Mouse (Mus musculus): ENCODE measurements around the gene Piwil1. TPM values are rescaled to one million over a fixed set of nuclear protein-coding genes. Genes with fewer than 3 reads are reported as not detected.

Gene Piwil1
- polyA plus RNA-seq, 1 experiment from 2014 or later = not detected

DNA sequence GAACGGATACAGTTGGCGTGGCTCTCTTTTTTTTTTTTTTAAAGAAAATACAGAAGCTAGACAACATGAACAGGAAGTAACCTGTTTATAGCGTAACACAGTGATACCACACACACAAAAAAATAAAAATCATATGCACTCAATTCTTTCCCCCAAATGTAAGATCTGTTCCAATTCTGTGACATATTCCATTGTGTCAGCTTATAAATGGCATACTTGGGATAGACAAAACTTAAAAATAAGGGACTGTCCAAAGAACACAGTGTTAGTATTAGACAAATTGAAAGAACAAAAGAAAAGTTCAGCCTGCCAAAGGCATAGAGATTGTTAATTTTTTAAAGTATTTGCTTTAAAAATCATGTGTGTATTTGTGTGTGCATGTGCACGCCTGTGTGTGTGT, 25.0 kb upstream of the Piwil1 start:
- no peak for ATAC-seq (ENCODE audit: insufficient number of reproducible peaks, insufficient read depth, low FRiP score, low read depth)
- Histone ChIP-seq H3K36me3 (ENCODE audit: control insufficient read depth, insufficient read depth, low read length) (no peaks in the 10 kb centered on the region), H3K27me3 (ENCODE audit: control insufficient read depth, insufficient read depth, low read length) (no peaks in the 10 kb centered on the region), H3K9ac (ENCODE audit: low read length) (no peak overlapping the region), H3K27ac (replicated peaks in 1 of 2; ENCODE audit: control insufficient read depth in 1 of 2, insufficient read depth in 1 of 2, low read depth in 2 of 2, low read length in 2 of 2) (no peak overlapping the region), H3K4me2 (ENCODE audit: low read length) (no peak overlapping the region), H3K9me3 (ENCODE audit: control insufficient read depth, low read length) (no peaks in the 10 kb centered on the region), H3K4me3 (ENCODE audit: control insufficient read depth in 1 of 2, insufficient read depth in 1 of 2, low read depth in 1 of 2, low read length in 2 of 2) (no peak overlapping the region), H3K4me1 (ENCODE audit: control insufficient read depth in 2 of 2, insufficient read depth in 2 of 2, low read length in 2 of 2) (no peaks in the 10 kb centered on the region)
- WGBS = 84% methylated on average over 4 of the region's 4 CpGs

DNA sequence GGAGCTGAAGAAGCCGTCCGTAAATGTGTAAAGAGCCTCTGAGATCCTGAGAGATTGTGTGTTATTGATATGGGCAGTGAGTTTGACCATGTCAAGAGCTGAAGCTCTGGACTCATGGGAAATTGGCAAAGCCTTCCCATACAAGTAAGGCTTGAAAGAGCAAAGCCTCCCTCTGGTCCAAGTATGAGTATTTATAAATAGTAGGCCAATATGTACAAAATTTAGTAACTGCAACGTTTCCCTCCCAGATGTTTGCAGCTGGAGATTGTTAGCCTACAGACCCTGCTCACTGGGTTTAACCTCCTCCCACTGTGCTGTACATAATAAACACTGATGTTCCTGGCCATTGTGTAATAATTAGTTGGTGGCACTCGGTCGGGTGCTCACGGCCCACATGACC, 24.5 kb upstream of the Piwil1 start:
- no peaks in the 10 kb centered on the region for H3K36me3 ChIP-seq (ENCODE audit: control insufficient read depth, insufficient read depth, low read length)
- no peak overlapping the region for H3K9ac ChIP-seq (ENCODE audit: low read length)
- H3K27ac ChIP-seq (replicated peaks in 1 of 2; ENCODE audit: control insufficient read depth in 1 of 2, insufficient read depth in 1 of 2, low read depth in 2 of 2, low read length in 2 of 2) = no peak overlapping the region
- no peak for ATAC-seq (ENCODE audit: insufficient number of reproducible peaks, insufficient read depth, low FRiP score, low read depth)
- H3K4me2 ChIP-seq (ENCODE audit: low read length) = no peak overlapping the region
- H3K27me3 ChIP-seq (ENCODE audit: control insufficient read depth, insufficient read depth, low read length) = no peaks in the 10 kb centered on the region
- H3K4me3 ChIP-seq (ENCODE audit: control insufficient read depth in 1 of 2, insufficient read depth in 1 of 2, low read depth in 1 of 2, low read length in 2 of 2) = no peak overlapping the region
- H3K9me3 ChIP-seq (ENCODE audit: control insufficient read depth, low read length) = no peaks in the 10 kb centered on the region
- no peaks in the 10 kb centered on the region for H3K4me1 ChIP-seq (ENCODE audit: control insufficient read depth in 2 of 2, insufficient read depth in 2 of 2, low read length in 2 of 2)
- WGBS = 80% methylated on average over 6 of the region's 6 CpGs

DNA sequence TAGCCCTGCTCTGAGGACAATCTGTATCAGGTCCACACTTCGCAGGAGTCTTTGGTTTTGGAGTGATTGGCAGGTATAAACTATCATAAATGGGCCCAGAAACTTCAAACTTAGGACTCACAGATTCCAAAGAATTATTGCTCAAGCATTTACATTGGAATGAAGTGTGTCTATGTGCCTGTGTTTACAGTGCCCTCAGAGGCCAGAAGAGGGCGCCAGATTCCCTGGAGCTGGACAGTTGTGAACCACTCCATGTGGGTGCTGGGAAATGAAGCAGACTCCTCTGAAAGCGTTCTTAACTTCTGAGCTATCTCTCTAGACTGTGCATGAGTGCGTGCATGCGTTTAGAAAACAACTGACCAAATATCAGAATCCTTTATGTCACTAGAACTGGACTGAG, 20.9 kb upstream of the Piwil1 start:
- Histone ChIP-seq H3K27ac (replicated peaks in 1 of 2; ENCODE audit: control insufficient read depth in 1 of 2, insufficient read depth in 1 of 2, low read depth in 2 of 2, low read length in 2 of 2) (no peak overlapping the region), H3K36me3 (ENCODE audit: control insufficient read depth, insufficient read depth, low read length) (no peaks in the 10 kb centered on the region), H3K27me3 (ENCODE audit: control insufficient read depth, insufficient read depth, low read length) (no peaks in the 10 kb centered on the region), H3K9me3 (ENCODE audit: control insufficient read depth, low read length) (peaks cover 7% of the 10 kb centered on the region), H3K4me2 (ENCODE audit: low read length) (no peak overlapping the region), H3K4me3 (ENCODE audit: control insufficient read depth in 1 of 2, insufficient read depth in 1 of 2, low read depth in 1 of 2, low read length in 2 of 2) (no peak overlapping the region), H3K4me1 (ENCODE audit: control insufficient read depth in 2 of 2, insufficient read depth in 2 of 2, low read length in 2 of 2) (no peaks in the 10 kb centered on the region), H3K9ac (ENCODE audit: low read length) (no peak overlapping the region)
- no peak for ATAC-seq (ENCODE audit: insufficient number of reproducible peaks, insufficient read depth, low FRiP score, low read depth)
- WGBS = 36% methylated on average over 5 of the region's 5 CpGs

DNA sequence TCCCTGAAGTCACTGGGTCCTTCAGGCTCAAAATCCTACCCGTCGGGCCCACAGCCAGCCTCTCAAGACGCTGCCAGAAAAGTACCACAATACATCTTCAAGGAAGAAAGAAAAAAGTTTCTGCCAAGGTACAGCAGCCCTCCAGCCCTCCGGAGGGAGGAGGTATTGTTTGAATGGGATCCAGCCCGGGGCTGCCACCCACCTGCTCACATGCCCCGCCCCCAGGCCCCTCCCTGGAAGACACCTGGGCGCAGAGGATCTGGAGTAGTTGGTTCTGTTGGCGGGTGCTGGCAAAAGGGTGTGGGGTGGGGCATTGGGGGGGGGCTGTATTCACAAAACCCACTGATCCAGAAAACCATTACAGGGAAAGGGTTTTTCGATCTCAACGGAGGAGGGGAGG, 18.1 kb upstream of the Piwil1 start:
- no peak overlapping the region for H3K4me2 ChIP-seq (ENCODE audit: low read length)

DNA sequence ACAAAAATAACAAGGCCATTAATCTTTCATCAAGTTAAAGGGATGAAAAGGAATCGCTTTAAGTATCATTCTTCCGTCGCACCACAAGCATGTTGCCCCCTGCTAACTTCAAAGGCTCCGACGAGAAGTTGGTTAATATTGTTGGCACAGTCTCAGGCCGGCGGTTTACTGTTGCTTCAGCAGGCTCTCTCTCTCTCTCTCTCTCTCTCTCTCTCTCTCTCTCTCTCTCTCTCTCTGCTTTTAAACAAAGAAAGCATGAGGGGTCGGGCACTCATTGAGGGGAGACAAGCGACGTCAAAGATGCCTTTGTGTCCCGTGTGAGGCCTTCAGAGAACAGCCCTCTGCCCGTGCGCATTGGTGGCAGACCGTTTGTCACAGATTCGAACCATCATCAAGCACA, 17.7 kb upstream of the Piwil1 start:
- no peaks in the 10 kb centered on the region for H3K36me3 ChIP-seq (ENCODE audit: control insufficient read depth, insufficient read depth, low read length)
- H3K9me3 ChIP-seq (ENCODE audit: control insufficient read depth, low read length) = peaks cover 18% of the 10 kb centered on the region
- 30% methylated on average over 15 of the region's 15 CpGs for WGBS
- no peak overlapping the region for H3K4me3 ChIP-seq (ENCODE audit: control insufficient read depth in 1 of 2, insufficient read depth in 1 of 2, low read depth in 1 of 2, low read length in 2 of 2)
- no peaks in the 10 kb centered on the region for H3K4me1 ChIP-seq (ENCODE audit: control insufficient read depth in 2 of 2, insufficient read depth in 2 of 2, low read length in 2 of 2)
- no peak for ATAC-seq (ENCODE audit: insufficient number of reproducible peaks, insufficient read depth, low FRiP score, low read depth)
- no peak overlapping the region for H3K27ac ChIP-seq (replicated peaks in 1 of 2; ENCODE audit: control insufficient read depth in 1 of 2, insufficient read depth in 1 of 2, low read depth in 2 of 2, low read length in 2 of 2)
- H3K9ac ChIP-seq (ENCODE audit: low read length) = no peak overlapping the region
- no peaks in the 10 kb centered on the region for H3K27me3 ChIP-seq (ENCODE audit: control insufficient read depth, insufficient read depth, low read length)
- no peak overlapping the region for H3K4me2 ChIP-seq (ENCODE audit: low read length)

More for the DNA sequence above, 18.1 kb upstream of the Piwil1 start:
- Histone ChIP-seq H3K4me3 (ENCODE audit: control insufficient read depth in 1 of 2, insufficient read depth in 1 of 2, low read depth in 1 of 2, low read length in 2 of 2) (no peak overlapping the region), H3K36me3 (ENCODE audit: control insufficient read depth, insufficient read depth, low read length) (no peaks in the 10 kb centered on the region), H3K9me3 (ENCODE audit: control insufficient read depth, low read length) (peaks cover 18% of the 10 kb centered on the region), H3K27ac (replicated peaks in 1 of 2; ENCODE audit: control insufficient read depth in 1 of 2, insufficient read depth in 1 of 2, low read depth in 2 of 2, low read length in 2 of 2) (no peak overlapping the region), H3K9ac (ENCODE audit: low read length) (no peak overlapping the region), H3K4me1 (ENCODE audit: control insufficient read depth in 2 of 2, insufficient read depth in 2 of 2, low read length in 2 of 2) (no peaks in the 10 kb centered on the region), H3K27me3 (ENCODE audit: control insufficient read depth, insufficient read depth, low read length) (no peaks in the 10 kb centered on the region)
- no peak for ATAC-seq (ENCODE audit: insufficient number of reproducible peaks, insufficient read depth, low FRiP score, low read depth)
- WGBS = 29% methylated on average over 10 of the region's 10 CpGs

DNA sequence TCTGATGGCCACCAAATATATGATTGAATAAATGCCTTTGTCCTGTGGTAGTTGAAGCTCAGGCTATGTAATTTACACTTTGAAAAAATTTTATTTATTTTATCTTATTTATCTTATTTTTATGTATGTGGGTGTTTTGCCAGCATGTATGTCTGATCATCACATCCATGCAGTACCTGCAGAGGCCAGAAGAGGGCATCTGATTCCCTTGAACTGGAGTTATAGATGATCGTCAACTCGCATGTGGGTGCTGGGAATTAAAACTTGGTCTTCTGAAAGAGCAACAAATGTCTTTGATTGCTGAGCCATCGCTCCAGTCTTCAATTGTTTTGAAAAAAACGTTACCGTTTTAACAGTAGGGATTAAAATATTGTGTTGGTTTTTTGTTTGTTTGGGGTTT, 15.2 kb upstream of the Piwil1 start:
- Histone ChIP-seq H3K27me3 (ENCODE audit: control insufficient read depth, insufficient read depth, low read length) (no peaks in the 10 kb centered on the region), H3K9ac (ENCODE audit: low read length) (no peak overlapping the region), H3K4me1 (ENCODE audit: control insufficient read depth in 2 of 2, insufficient read depth in 2 of 2, low read length in 2 of 2) (no peaks in the 10 kb centered on the region), H3K4me3 (ENCODE audit: control insufficient read depth in 1 of 2, insufficient read depth in 1 of 2, low read depth in 1 of 2, low read length in 2 of 2) (no peak overlapping the region), H3K27ac (replicated peaks in 1 of 2; ENCODE audit: control insufficient read depth in 1 of 2, insufficient read depth in 1 of 2, low read depth in 2 of 2, low read length in 2 of 2) (no peak overlapping the region), H3K4me2 (ENCODE audit: low read length) (no peak overlapping the region), H3K9me3 (ENCODE audit: control insufficient read depth, low read length) (peaks cover 18% of the 10 kb centered on the region), H3K36me3 (ENCODE audit: control insufficient read depth, insufficient read depth, low read length) (no peaks in the 10 kb centered on the region)
- ATAC-seq (ENCODE audit: insufficient number of reproducible peaks, insufficient read depth, low FRiP score, low read depth) = no peak
- 77% methylated on average over 5 of the region's 5 CpGs for WGBS

DNA sequence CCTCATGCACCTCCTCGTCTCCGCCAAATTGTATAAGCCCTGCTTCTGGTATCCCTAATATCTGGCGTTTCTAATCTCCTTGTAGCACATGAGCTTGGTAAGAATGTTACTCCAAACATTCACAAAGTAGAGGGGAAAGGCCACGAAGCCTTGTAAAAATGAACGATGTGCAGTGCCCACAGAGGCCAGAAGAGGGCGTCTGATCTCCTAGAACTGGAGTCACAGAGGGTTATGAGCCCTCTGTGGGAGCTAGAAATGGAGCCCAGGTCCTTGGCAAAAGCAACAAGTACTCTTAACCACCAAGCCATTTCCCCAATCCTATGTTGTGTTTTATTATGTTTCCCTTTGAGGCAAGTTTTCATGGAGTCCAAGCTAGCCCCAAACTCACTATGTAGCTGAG, 8.2 kb upstream of the Piwil1 start:
- no peak overlapping the region for H3K4me2 ChIP-seq (ENCODE audit: low read length)
- no peak overlapping the region for H3K9ac ChIP-seq (ENCODE audit: low read length)
- 62% methylated on average over 6 of the region's 6 CpGs for WGBS
- no peaks in the 10 kb centered on the region for H3K9me3 ChIP-seq (ENCODE audit: control insufficient read depth, low read length)
- no peak overlapping the region for H3K27ac ChIP-seq (replicated peaks in 1 of 2; ENCODE audit: control insufficient read depth in 1 of 2, insufficient read depth in 1 of 2, low read depth in 2 of 2, low read length in 2 of 2)
- no peaks in the 10 kb centered on the region for H3K36me3 ChIP-seq (ENCODE audit: control insufficient read depth, insufficient read depth, low read length)
- H3K27me3 ChIP-seq (ENCODE audit: control insufficient read depth, insufficient read depth, low read length) = no peaks in the 10 kb centered on the region
- H3K4me1 ChIP-seq (ENCODE audit: control insufficient read depth in 2 of 2, insufficient read depth in 2 of 2, low read length in 2 of 2) = no peaks in the 10 kb centered on the region
- no peak overlapping the region for H3K4me3 ChIP-seq (ENCODE audit: control insufficient read depth in 1 of 2, insufficient read depth in 1 of 2, low read depth in 1 of 2, low read length in 2 of 2)
- no peak for ATAC-seq (ENCODE audit: insufficient number of reproducible peaks, insufficient read depth, low FRiP score, low read depth)

DNA sequence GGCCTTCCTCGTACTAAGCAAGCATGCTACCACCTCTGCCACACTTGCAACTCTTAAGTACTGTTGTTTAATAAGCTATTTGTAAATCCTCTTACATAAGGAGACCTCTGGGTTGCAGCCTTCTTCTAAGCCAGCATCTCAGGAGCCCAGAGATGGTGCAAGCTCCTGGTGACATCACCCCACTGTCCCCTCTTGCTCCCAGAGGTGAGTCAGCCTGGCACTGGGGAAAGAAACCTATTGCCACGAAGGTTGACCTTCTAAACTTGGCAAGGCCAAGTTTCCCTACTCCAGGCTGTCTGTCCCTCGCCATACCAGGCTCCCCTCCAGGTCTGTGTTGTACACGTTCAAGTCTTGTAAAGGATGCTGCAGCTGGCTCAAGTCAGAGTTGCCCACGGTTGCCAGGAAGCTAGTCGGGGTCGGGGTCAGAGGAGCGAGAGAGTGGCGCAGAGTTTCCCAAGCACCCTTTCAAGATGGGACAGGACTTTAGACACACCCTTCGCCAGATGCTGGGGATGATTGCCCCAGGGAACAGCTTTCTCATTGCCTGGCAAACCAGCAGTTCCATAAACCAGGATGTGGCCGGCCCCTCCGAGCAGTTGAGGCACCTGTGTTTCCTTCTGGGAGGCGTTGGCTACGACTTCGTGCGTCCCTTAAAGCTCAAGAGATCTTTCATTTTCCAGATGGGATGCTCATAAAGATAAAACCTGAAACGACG, 7.6 kb upstream of the Piwil1 start:
- no peaks in the 10 kb centered on the region for H3K4me1 ChIP-seq (ENCODE audit: control insufficient read depth in 2 of 2, insufficient read depth in 2 of 2, low read length in 2 of 2)
- H3K36me3 ChIP-seq (ENCODE audit: control insufficient read depth, insufficient read depth, low read length) = no peaks in the 10 kb centered on the region
- H3K27ac ChIP-seq (replicated peaks in 1 of 2; ENCODE audit: control insufficient read depth in 1 of 2, insufficient read depth in 1 of 2, low read depth in 2 of 2, low read length in 2 of 2) = no peak overlapping the region
- no peak for ATAC-seq (ENCODE audit: insufficient number of reproducible peaks, insufficient read depth, low FRiP score, low read depth)
- H3K4me2 ChIP-seq (ENCODE audit: low read length) = no peak overlapping the region
- H3K27me3 ChIP-seq (ENCODE audit: control insufficient read depth, insufficient read depth, low read length) = no peaks in the 10 kb centered on the region
- 75% methylated on average over 18 of the region's 18 CpGs for WGBS
- H3K9ac ChIP-seq (ENCODE audit: low read length) = no peak overlapping the region
- no peak overlapping the region for H3K4me3 ChIP-seq (ENCODE audit: control insufficient read depth in 1 of 2, insufficient read depth in 1 of 2, low read depth in 1 of 2, low read length in 2 of 2)
- H3K9me3 ChIP-seq (ENCODE audit: control insufficient read depth, low read length) = no peaks in the 10 kb centered on the region
